Mouse (Mus musculus) thymus, postnatal 25 days (tissue): ENCODE measurements around the gene Kcnk6.
"Not testable (repeated sequence)": the region's sequence is repeated elsewhere in the genome, so short reads cannot be mapped to it uniquely, and the experiment has no call there.

Experiments
- DNase-seq: peaks from one replicate; pipeline ENCODE4 v3.0.0; 2022

The Kcnk6 gene

GRCm38 (mm10) chr7:29246619-29247313 is 14.5 kb upstream of the Kcnk6 start:
- DNase-seq = no peak

- no peak for DNase-seq
These were observed 13.7 kb upstream of the Kcnk6 start for GRCm38 (mm10) chr7:29246015-29246414.

DNA sequence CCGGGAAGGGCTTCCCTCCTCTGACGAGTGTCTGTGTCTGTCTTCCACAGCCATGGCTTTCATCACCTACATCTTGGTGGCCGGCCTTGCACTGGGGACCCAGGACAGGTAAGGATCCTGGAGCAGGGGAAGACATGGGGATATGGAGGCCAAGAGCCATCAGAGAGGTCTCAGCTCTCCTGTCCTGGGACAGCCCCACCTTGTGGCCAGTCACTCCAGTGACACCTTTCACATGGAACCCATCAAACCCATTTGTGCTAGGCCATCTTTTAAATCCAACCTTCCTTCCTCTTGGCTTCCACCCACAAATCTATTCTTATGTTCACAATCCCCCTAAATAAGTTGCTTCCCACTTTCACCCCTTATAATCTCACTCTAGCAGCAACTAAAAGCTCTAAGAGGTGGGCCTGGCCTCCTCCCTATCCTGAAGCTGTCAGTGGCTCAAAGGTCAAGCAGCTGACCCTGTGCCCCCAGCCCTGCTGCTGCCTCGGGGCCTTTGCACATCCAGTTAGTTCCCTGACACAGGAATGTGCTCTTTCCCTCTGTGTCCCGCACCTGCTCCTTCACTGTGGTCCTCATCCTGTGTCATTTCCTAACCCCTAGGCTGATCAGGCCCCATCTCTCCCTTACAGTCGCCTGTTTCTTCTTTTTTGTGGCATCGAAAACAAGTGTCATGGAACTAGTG is 12.6 kb upstream of the Kcnk6 start:
- DNase-seq = peak; percentile 51

- peak; percentile 98 for DNase-seq
These were observed 6.0 kb upstream of the Kcnk6 start, which contains the start of gene Yif1b for GRCm38 (mm10) chr7:29238019-29238967. TSS of gene Yif1b (plus strand) at chr7:29238329.

- DNase-seq = not testable (repeated sequence)
These were observed 5.3 kb upstream of the Kcnk6 start for GRCm38 (mm10) chr7:29237596-29237995.

DNA sequence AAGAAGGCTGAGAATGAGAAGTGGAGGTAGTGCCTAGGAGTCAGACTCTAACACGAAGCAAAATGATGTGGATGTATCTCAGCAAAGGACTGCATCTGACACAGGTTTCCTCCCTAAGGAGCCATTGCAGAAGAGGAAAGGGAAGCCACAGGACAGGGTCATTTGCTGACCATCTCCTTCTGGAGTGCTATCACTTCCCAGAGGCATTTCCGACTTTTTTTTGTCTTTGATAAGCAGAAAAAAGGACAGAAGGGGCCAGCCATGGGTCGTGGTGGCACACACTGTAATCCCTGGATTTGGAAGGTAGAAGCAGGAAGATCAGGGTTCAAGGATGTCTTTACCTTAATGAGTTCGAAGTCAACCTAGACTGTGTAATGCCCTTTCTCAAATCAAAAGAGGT is 4.3 kb upstream of the Kcnk6 start:
- no peak for DNase-seq

- no peak for DNase-seq
These were observed 2.3 kb upstream of the Kcnk6 start for GRCm38 (mm10) chr7:29234661-29235060.

DNA sequence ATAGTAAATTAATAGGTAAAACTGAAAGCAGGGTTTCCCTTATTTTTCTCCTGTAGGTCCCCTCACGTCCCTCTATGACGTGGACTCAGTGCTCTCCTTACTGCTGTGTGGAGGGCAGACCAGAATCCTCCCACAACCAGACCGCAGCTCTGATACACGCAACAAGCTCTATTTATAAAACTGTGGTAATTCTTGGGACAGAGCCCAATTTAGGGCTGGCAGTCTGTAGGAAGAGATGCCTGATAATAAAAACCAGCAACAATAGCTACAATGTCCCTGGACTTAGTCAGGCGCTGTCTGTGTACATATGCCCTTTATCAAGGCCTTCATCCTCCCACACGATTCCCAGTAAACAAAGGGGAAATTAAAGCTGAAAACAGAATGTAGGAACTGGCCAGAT is 1.4 kb upstream of the Kcnk6 start:
- DNase-seq = no peak

- DNase-seq = no peak
These were observed 798 bp downstream of the Kcnk6 start for GRCm38 (mm10) chr7:29231517-29231916.

DNA sequence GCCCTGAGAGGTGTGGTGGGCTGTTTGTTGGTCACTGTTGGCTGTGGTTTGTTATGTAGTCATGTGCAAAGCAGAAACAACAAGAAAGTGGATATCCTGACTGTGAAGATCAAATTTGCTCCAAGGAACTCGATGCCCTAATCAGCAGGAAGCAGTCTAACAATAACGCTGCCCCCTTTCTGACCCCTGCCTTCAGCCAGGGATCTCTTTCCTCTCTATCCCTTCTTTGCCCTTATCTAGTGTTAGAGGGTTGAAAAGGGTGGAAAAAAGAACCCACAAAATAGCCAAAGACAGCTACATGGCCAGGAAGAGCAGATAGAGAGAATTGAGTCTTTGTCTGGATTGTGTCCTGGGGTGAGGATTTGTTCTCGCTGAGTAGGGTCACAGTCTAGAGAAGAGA is 1.8 kb downstream of the Kcnk6 start:
- DNase-seq = no peak

GRCm38 (mm10) chr7:29228202-29228601 is 4.1 kb downstream of the Kcnk6 start:
- no peak for DNase-seq

DNA sequence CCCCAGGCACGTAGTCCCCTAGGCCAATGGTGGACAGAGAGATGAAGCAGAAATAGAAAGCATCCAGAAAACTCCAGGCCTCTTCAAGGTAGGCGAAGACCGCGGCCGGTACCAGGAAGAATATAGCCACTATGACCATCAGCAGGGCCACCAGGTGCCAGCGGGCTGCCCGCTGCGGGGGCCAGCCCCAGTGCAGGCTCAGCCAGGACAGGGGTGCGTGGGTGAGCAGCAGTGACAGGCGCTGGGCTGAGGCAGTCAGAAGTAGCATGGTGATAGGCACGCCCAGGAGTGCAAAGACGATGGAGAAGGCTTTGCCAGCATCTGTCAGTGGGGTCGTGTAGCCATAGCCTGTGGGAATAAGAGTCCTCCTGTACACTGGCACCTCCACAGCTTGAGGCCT is 6.8 kb downstream of the Kcnk6 start:
- DNase-seq = no peak

DNA sequence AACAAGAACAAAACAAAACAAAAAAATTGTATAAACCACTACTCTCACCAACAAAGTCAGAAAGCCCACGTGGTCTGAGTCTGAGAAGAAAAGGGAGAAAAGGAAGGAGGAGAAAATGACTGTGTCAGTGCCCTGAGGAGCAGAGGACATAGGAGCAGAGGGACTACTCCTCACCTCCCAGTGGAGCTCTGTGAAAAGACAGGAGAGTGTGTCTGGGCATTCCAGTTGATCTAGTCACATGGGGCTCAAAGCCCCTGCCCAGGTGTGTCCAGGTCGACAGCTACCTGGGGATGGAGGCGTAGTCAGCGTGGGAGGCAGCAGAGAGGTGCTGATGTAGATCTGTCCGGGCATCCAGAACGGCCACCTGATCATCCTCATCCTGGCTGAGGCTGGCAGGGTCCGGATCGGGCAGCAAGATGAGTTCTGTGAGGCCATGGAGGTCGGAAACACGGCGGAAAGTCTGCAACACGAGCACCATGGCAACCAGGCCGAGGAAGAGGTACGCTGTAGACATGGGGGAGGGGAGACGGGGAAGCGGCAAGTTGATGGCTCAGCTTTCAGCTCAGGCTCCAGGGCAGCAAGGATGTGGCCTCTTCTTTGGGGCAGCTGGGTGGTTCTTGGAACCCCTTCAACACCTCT is 7.4 kb downstream of the Kcnk6 start:
- no peak for DNase-seq

- no peak for DNase-seq
These were observed 17.5 kb downstream of the Kcnk6 start for GRCm38 (mm10) chr7:29214846-29215245.

- DNase-seq = no peak
These were observed 18.1 kb downstream of the Kcnk6 start for GRCm38 (mm10) chr7:29214236-29214635.

GRCm38 (mm10) chr7:29213675-29214082 is 18.6 kb downstream of the Kcnk6 start, which contains the start of gene Catsperg1:
TSS of gene Catsperg1 (minus strand) at chr7:29214035.
- DNase-seq = no peak

DNA sequence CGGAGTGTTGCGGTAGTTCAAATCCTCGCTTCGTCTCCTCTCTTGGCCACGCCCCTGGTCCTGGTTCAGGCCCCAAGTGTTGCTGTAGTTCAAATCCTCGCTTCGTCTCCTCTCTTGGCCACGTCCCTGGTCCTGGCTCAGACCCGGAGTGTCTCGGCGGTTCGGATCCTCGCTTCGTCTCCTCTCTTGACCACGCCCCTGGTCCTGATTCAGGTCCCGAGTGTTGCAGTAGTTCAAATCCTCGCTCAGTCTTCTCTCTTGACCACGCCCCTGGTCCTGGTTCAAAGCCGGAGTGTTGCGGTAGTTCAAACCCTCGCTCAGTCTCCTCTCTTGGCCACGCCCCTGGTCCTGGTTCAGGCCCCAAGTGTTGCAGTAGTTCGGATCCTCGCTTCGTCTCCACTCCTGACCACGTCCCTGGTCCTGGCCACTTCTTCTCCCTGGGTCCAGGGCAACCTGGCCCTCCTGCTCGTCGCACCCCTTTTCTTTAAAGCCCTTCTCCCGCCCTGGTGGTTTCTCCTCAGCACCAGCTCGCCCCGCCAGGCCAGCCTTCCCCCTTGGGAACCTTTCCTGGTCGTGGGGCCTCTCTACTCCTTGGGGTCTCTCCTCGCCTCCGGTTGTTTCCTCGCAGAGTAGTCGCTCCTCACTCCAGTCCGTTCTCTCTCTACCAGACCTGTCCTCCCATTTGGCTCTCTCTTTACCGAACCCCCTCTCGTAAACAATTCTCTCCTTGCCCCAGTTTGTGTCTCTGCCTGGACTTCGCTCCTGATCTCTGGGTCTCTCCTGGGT is 19.3 kb downstream of the Kcnk6 start:
- DNase-seq = not testable (repeated sequence)

- no peak for DNase-seq
These were observed 20.0 kb downstream of the Kcnk6 start for GRCm38 (mm10) chr7:29212199-29212765.

DNA sequence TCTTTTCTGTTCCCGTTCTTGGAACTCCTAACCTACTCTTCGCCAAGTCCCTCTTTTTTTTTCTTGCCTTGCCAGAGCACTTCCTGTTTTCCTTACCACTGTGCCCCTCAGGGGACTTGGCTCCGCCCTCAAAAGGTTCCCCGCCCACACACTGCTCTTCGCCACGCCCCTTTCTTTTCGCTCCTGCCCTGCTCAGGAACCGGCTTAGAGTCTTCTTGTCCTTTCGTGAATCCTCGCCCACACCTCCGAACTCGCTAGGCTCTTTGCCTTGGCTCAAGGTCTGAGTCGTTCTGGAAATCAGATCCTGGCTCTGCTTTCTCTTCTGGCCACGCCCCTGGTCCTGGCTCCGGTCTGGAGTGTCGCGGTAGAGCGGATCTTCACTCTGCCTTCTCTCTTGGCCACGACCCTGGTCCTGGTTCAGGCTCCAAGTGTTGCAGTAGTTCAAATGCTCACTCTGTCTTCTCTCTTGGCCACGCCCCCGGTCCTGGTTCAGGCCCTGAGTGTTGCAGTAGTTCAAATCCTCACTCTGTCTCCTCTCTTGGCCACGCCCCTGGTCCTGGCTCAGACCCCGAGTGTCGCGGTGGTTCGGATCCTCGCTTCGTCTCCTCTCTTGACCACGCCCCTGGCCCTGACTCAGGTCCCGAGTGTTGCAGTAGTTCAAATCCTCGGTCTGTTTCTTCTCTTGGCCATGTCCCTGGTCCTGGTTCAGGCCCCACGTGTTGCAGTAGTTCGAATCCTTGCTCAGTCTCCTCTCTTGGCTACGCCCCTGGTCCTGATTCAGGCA is 20.7 kb downstream of the Kcnk6 start:
- DNase-seq = peak; percentile 89

- not testable (repeated sequence) for DNase-seq
These were observed 21.3 kb downstream of the Kcnk6 start for GRCm38 (mm10) chr7:29211013-29211412.

- DNase-seq = no peak
These were observed 29.7 kb downstream of the Kcnk6 start for GRCm38 (mm10) chr7:29202577-29202976.
